ENCODE assay signal across 7 mouse cellular contexts in the genomic region with DNA sequence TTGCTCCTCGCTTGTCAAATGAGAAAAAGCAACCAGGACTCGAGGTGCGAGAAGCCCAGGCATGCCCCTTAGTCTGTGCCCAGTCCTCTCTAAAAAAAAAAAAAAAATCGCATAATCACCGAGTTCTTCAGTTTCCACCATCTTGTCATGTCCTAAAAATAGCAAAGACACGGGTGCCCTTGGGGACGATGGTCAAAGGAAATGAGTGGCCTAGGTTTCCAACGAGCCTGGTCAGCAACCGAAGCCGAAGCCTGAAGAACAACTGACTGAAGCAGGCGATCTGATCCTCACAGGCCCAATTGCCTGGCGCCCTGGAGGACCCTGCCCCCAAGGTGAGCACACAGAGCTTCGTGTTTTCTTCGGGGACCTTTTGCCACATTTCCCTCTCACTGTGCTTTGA.
DNase-seq lines count a peak whose midpoint lies in the region; ATAC-seq and TF ChIP-seq lines count a peak whose summit lies in the region.

No protein-coding gene starts in this region.

- no peak for DNase-seq in limb, embryonic 10.5 days (ENCODE audit: low spot score)
- DNase-seq in R1 (ENCODE audit: low read depth, low spot score), result peak; percentile 27
- DNase-seq in limb, embryonic 14.5 days (ENCODE audit: low spot score), result no peak
- no peak for DNase-seq in thymus, postnatal 14 days
- no peak for DNase-seq in layer of hippocampus, adult 8-10 months (ENCODE audit: low spot score in 2 of 2)

- H3K36me3 ChIP-seq in limb, embryonic 12.5 days, result no peaks in the 10 kb centered on the region
- no peaks in the 10 kb centered on the region for H3K36me3 ChIP-seq in limb, embryonic 10.5 days
- no peaks in the 10 kb centered on the region for H3K36me3 ChIP-seq in embryonic facial prominence, embryonic 15.5 days
- no peaks in the 10 kb centered on the region for H3K36me3 ChIP-seq in limb, embryonic 14.5 days (ENCODE audit: control insufficient read depth, insufficient read depth, low read length)

- H3K4me1 ChIP-seq in limb, embryonic 12.5 days (replicated peaks), result 0 out of 2 replicates have a peak, but pooled peaks cover 8% of the 10 kb centered on the region
- H3K4me1 ChIP-seq in limb, embryonic 10.5 days, result peaks cover 14% of the 10 kb centered on the region
- peaks cover 3% of the 10 kb centered on the region; the same call in 1 of the 2 replicates for H3K4me1 ChIP-seq in embryonic facial prominence, embryonic 15.5 days
- peaks cover 4% of the 10 kb centered on the region; the same call in 1 of the 2 replicates for H3K4me1 ChIP-seq in limb, embryonic 14.5 days (ENCODE audit: control insufficient read depth, insufficient read depth, low read length)

- no peak overlapping the region for H3K9ac ChIP-seq in limb, embryonic 12.5 days (replicated peaks)
- H3K9ac ChIP-seq in embryonic facial prominence, embryonic 15.5 days, result no peak overlapping the region
- H3K9ac ChIP-seq in limb, embryonic 14.5 days (ENCODE audit: low read depth, low read length, severe bottlenecking), result no peak overlapping the region

- no peak overlapping the region for H3K27ac ChIP-seq in limb, embryonic 12.5 days
- no peak overlapping the region for H3K27ac ChIP-seq in limb, embryonic 10.5 days
- no peak overlapping the region for H3K27ac ChIP-seq in embryonic facial prominence, embryonic 15.5 days (replicated peaks)
- no peak overlapping the region for H3K27ac ChIP-seq in limb, embryonic 14.5 days (replicated peaks; ENCODE audit: low read depth, low read length)

- ATAC-seq in limb, embryonic 12.5 days (ENCODE audit: insufficient number of reproducible peaks, insufficient read depth, low FRiP score, low TSS enrichment, low read depth), result no peak
- ATAC-seq in embryonic facial prominence, embryonic 15.5 days (ENCODE audit: insufficient number of reproducible peaks, low FRiP score, low TSS enrichment, low read depth), result no peak
- no peak for ATAC-seq in limb, embryonic 14.5 days (ENCODE audit: low FRiP score, low read depth)

- H3K27me3 ChIP-seq in limb, embryonic 12.5 days, result no peaks in the 10 kb centered on the region
- H3K27me3 ChIP-seq in limb, embryonic 10.5 days (ENCODE audit: low read depth, poor library complexity, severe bottlenecking), result no peaks in the 10 kb centered on the region
- H3K27me3 ChIP-seq in embryonic facial prominence, embryonic 15.5 days, result no peaks in the 10 kb centered on the region
- no peaks in the 10 kb centered on the region for H3K27me3 ChIP-seq in limb, embryonic 14.5 days (ENCODE audit: control insufficient read depth, insufficient read depth, low read length)

- no peaks in the 10 kb centered on the region for H3K9me3 ChIP-seq in limb, embryonic 12.5 days
- H3K9me3 ChIP-seq in limb, embryonic 10.5 days (replicated peaks), result no peaks in the 10 kb centered on the region
- no peaks in the 10 kb centered on the region for H3K9me3 ChIP-seq in embryonic facial prominence, embryonic 15.5 days (replicated peaks)
- no peaks in the 10 kb centered on the region for H3K9me3 ChIP-seq in limb, embryonic 14.5 days (ENCODE audit: control insufficient read depth, low read length)

- H3K4me2 ChIP-seq in limb, embryonic 12.5 days, result peak overlapping the region; percentile 28
- H3K4me2 ChIP-seq in embryonic facial prominence, embryonic 15.5 days (replicated peaks), result 0 out of 2 replicates have a peak overlapping the region, but pooled peaks have one; percentile 12
- H3K4me2 ChIP-seq in limb, embryonic 14.5 days (replicated peaks; ENCODE audit: low read depth, low read length, severe bottlenecking), result peak overlapping the region; percentile 31

- TF ChIP-seq POLR2A in limb, embryonic 14.5 days (IDR thresholded peaks at IDR 0.05; ENCODE audit: borderline replicate concordance, extremely low read depth, insufficient read depth, insufficient read length), result no peak

- WGBS in limb, embryonic 12.5 days, result 41% methylated on average over 14 of the region's 14 CpGs
- WGBS in limb, embryonic 10.5 days, result 48% methylated on average over 14 of the region's 14 CpGs
- 26% methylated on average over 14 of the region's 14 CpGs for WGBS in embryonic facial prominence, embryonic 15.5 days
- WGBS in limb, embryonic 14.5 days, result 36% methylated on average over 14 of the region's 14 CpGs

- no peak overlapping the region for H3K4me3 ChIP-seq in limb, embryonic 12.5 days (replicated peaks)
- H3K4me3 ChIP-seq in limb, embryonic 10.5 days, result no peak overlapping the region
- H3K4me3 ChIP-seq in embryonic facial prominence, embryonic 15.5 days (replicated peaks), result no peak overlapping the region
- no peak overlapping the region for H3K4me3 ChIP-seq in limb, embryonic 14.5 days (replicated peaks; ENCODE audit: low read length)
